In the genomic region with DNA sequence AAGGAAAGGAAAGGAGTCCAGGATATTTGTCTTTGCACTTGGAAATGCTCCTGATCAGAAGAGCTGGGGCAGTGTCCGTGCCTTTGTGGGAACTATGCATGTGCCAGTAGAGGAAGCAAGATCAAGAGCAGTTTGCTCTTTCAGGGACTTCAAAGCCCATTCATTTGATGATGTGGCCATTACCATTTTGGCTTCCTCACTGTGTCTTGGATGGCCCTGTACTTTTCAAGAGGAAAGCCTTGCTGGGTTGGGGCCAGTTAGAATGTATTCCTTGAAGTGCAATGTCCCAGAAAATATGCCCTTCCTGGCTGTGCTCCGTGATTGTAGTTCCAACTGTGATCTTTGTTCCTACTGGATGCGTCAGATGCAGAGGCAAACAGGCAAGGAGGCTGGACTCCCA, we compare ENCODE assay signal across 11 mouse cellular contexts.
DNase-seq lines count a peak whose midpoint lies in the region; TF ChIP-seq lines count a peak whose summit lies in the region.
"Had no signal": no experiment of that assay in that cellular context is flagged by ENCODE, and none has a peak within 500 bp of the region (broad histone marks: within the 10 kb centered on the region; RNA-seq: fewer than 3 reads in every experiment).

No protein-coding gene starts in this region.

- peak overlapping the region; percentile 12; the same call in 1 of the 2 replicates for H3K27ac ChIP-seq in layer of hippocampus, adult 2 months
- H3K27ac ChIP-seq: lung, embryonic 15.5 days had no signal

- H3K4me3 ChIP-seq in layer of hippocampus, adult 2 months = no peak overlapping the region
- H3K4me3 ChIP-seq: lung, embryonic 15.5 days had no signal

- TF ChIP-seq CTCF in layer of hippocampus, adult 2 months (conservative IDR thresholded peaks at IDR 0.05) = no peak

- DNase-seq in cerebellum, postnatal 14 days = peak; percentile 4 to 13
- no peak for DNase-seq in cerebellum, adult 18-20 months
- peak in 1 of 2 experiments; percentile 33 for DNase-seq in layer of hippocampus, adult 2 months (ENCODE audit: low spot score in 2 of 2)
- no peak for DNase-seq in layer of hippocampus, adult 9-10 months (ENCODE audit: low spot score)
- DNase-seq in right cerebral cortex, adult 18-20 months = peak; percentile 46
- DNase-seq in right cerebral cortex, postnatal 25 days = no peak
- peak; percentile 14 to 40 for DNase-seq in right cerebral cortex, postnatal 36 days (ENCODE audit: low spot score in 2 of 2)
- DNase-seq in lung, adult 18-20 months = no peak
- DNase-seq: adrenal gland, postnatal 25 days; heart, adult 11 months had no signal

Comparison
In these comparisons a context has a peak if more than half of its experiments do, and no peak if none do; other contexts are left out.
1. DNase-seq: peak in cerebellum, postnatal 14 days (2 of 2), right cerebral cortex, adult 18-20 months (single experiment) and right cerebral cortex, postnatal 36 days (2 of 2); none in cerebellum, adult 18-20 months (0 of 2), layer of hippocampus, adult 9-10 months (single experiment), right cerebral cortex, postnatal 25 days (single experiment) and lung, adult 18-20 months (0 of 2).